Mouse (Mus musculus): ENCODE results near the gene Prpf4. TPM values are rescaled to one million over a fixed set of nuclear protein-coding genes. Genes with fewer than 3 reads are reported as not detected.

The Prpf4 gene
- total and polyA plus RNA-seq, 3 experiments: 18.1 to 33.7 (median 33.5) TPM

DNA sequence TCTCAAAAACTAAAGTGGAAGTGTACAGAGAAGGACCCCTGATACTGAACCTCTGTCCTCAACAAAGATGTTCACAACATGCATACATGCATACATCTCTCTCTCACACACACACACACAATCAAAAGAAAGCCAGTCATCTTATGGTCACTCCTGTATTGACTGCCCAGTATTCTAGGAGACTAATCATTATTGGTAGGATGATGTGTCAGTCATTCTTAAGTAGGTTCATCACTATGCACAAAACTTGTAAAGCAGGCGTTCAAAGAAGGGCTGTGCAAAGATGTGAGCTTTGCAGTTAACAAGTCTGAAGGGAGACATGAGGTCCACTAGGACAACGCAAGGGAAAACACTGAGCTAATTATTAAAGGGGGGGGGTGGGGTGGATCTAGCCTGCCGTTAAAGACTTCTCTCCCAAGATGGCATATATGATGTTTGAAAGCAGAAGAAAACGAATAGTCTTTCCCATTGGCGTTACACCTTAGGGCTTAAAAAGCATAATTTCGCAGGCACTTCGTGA lies 49.3 kb upstream of the Prpf4 start:
- peaks cover 0 to 20% of the 10 kb centered on the region in 2 experiments for H3K36me3 ChIP-seq (replicated peaks in 1 of 2; ENCODE audit: control insufficient read depth in 1 of 2, insufficient read depth in 1 of 2, low read length in 1 of 2)
- dilution Hi-C loops (cut with MboI; ENCODE audit: extremely low pct_ligation_motif_present, extremely low pct_unique_long_range_greater_than_20kb, low sequenced_read_pairs): no loop called here
- H3K4me2 ChIP-seq (ENCODE audit: insufficient read depth, low read depth, poor library complexity, severe bottlenecking): peak overlapping the region; percentile 98
- H3K79me2 ChIP-seq (replicated peaks; ENCODE audit: control insufficient read depth, extremely low read depth, insufficient read depth, poor library complexity, severe bottlenecking): peaks cover 44% of the 10 kb centered on the region
- peak overlapping the region; percentile 65 for H3K9ac ChIP-seq (ENCODE audit: insufficient read depth, low read depth)
- H3K27ac ChIP-seq (ENCODE audit: insufficient read depth, low read depth): peak overlapping the region; percentile 11; the same call in 1 of the 2 replicates
- in situ Hi-C loops (cut with MboI; ENCODE audit: low pct_ligation_motif_present, low pct_unique_long_range_greater_than_20kb, low sequenced_read_pairs): no loop called here
- no peaks in the 10 kb centered on the region for H3K27me3 ChIP-seq (replicated peaks)
- peaks cover 2 to 37% of the 10 kb centered on the region in 2 experiments; a peak in 2 of 4 replicates for H3K4me1 ChIP-seq (ENCODE audit: control insufficient read depth in 1 of 2, insufficient read depth in 2 of 2)
- H3K4me3 ChIP-seq (replicated peaks in 1 of 3; ENCODE audit: low read depth in 2 of 3, low read length in 2 of 3, poor library complexity in 1 of 3): peak overlapping the region; percentile 73 to 91 (median 86)
- peak; percentile 36 for DNase-seq (ENCODE audit: extremely low read depth)
- TF ChIP-seq CHD1 (IDR thresholded peaks at IDR 0.05; ENCODE audit: low read depth, low read length) (0 out of 2 replicates have a peak, but pooled peaks have one; percentile 27), USF2 (conservative IDR thresholded peaks at IDR 0.05; ENCODE audit: low read depth, low read length) (no peak), CHD2 (IDR thresholded peaks at IDR 0.05; ENCODE audit: low read length) (0 out of 2 replicates have a peak, but pooled peaks have one; percentile 30)
- H3K9me3 ChIP-seq (replicated peaks; ENCODE audit: low read length): no peaks in the 10 kb centered on the region

GRCm38 (mm10) chr4:62360088-62360804 lies 48.4 kb upstream of the Prpf4 start, which contains the start of the genes Fkbp15 and Slc31a1:
Gene Fkbp15, minus strand, starts transcription at chr4:62360548.
Gene Slc31a1, plus strand, starts transcription at chr4:62360727.
- peak within 1 kb of the TSS; percentile 86 to 98 (median 86) for H3K4me3 ChIP-seq (replicated peaks in 1 of 3; ENCODE audit: low read depth in 2 of 3, low read length in 2 of 3, poor library complexity in 1 of 3)
- DNase-seq (ENCODE audit: extremely low read depth): peak; percentile 99
- H3K79me2 ChIP-seq (replicated peaks; ENCODE audit: control insufficient read depth, extremely low read depth, insufficient read depth, poor library complexity, severe bottlenecking): peaks cover 44% of the 10 kb centered on the region
- dilution Hi-C loops (cut with MboI; ENCODE audit: extremely low pct_ligation_motif_present, extremely low pct_unique_long_range_greater_than_20kb, low sequenced_read_pairs) (no loop called here), in situ Hi-C loops (cut with MboI; ENCODE audit: low pct_ligation_motif_present, low pct_unique_long_range_greater_than_20kb, low sequenced_read_pairs) (no loop called here)
- H3K4me1 ChIP-seq (ENCODE audit: control insufficient read depth in 1 of 2, insufficient read depth in 2 of 2): peaks cover 2 to 37% of the 10 kb centered on the region in 2 experiments; a peak in 2 of 4 replicates
- peak within 1 kb of the TSS; percentile 98 for H3K4me2 ChIP-seq (ENCODE audit: insufficient read depth, low read depth, poor library complexity, severe bottlenecking)
- H3K9me3 ChIP-seq (replicated peaks; ENCODE audit: low read length): no peaks in the 10 kb centered on the region
- H3K9ac ChIP-seq (ENCODE audit: insufficient read depth, low read depth): peak within 1 kb of the TSS; percentile 78
- H3K36me3 ChIP-seq (replicated peaks in 1 of 2; ENCODE audit: control insufficient read depth in 1 of 2, insufficient read depth in 1 of 2, low read length in 1 of 2): peaks cover 0 to 17% of the 10 kb centered on the region in 2 experiments
- no peaks in the 10 kb centered on the region for H3K27me3 ChIP-seq (replicated peaks)
- H3K27ac ChIP-seq (ENCODE audit: insufficient read depth, low read depth): peak within 1 kb of the TSS; percentile 30; the same call in 1 of the 2 replicates
- TF ChIP-seq MAX (IDR thresholded peaks at IDR 0.05; ENCODE audit: low read length) (peak; percentile 44), KAT2A (IDR thresholded peaks at IDR 0.05; ENCODE audit: insufficient replicate concordance, low read length) (peak; percentile 83; the same call in 1 of the 2 replicates), JUND (conservative IDR thresholded peaks at IDR 0.05; ENCODE audit: low read depth, low read length) (no peak), MAFK (IDR thresholded peaks at IDR 0.05; ENCODE audit: insufficient replicate concordance, low read length) (no peak), RAD21 (IDR thresholded peaks at IDR 0.05; ENCODE audit: low read depth, low read length) (no peak), SMC3 (IDR thresholded peaks at IDR 0.05; ENCODE audit: low read depth, low read length) (no peak), MXI1 (IDR thresholded peaks at IDR 0.05; ENCODE audit: low read depth, low read length) (peak; percentile 93), UBTF (IDR thresholded peaks at IDR 0.05; ENCODE audit: low read depth, low read length) (no peak), POLR2AphosphoS2 (IDR thresholded peaks at IDR 0.05; ENCODE audit: low read depth, low read length) (peak; percentile 84), ZC3H11A (IDR thresholded peaks at IDR 0.05; ENCODE audit: low read depth, low read length) (no peak), NELFE (IDR thresholded peaks at IDR 0.05; ENCODE audit: low read depth, low read length) (peak; percentile 89), TCF12 (IDR thresholded peaks at IDR 0.05; ENCODE audit: low read depth, low read length) (peak; percentile 63), CTCF (conservative IDR thresholded peaks at IDR 0.05 in 1 of 2, IDR thresholded peaks at IDR 0.05 in 1 of 2; ENCODE audit: low read depth in 2 of 2, low read length in 2 of 2) (no peak), ZNF384 (IDR thresholded peaks at IDR 0.05; ENCODE audit: low read depth, low read length) (no peak), POLR2A (IDR thresholded peaks at IDR 0.05; ENCODE audit: low read depth, low read length) (peak; percentile 98), TBP (conservative IDR thresholded peaks at IDR 0.05; ENCODE audit: low read depth, low read length) (peak; percentile 88), ZKSCAN1 (IDR thresholded peaks at IDR 0.05; ENCODE audit: borderline replicate concordance, low read depth, low read length) (no peak), MEF2A (IDR thresholded peaks at IDR 0.05; ENCODE audit: borderline replicate concordance, low read depth, low read length) (peak; percentile 64; the same call in 1 of the 2 replicates), SIN3A (IDR thresholded peaks at IDR 0.05; ENCODE audit: low read length) (peak; percentile 98), RCOR1 (conservative IDR thresholded peaks at IDR 0.05; ENCODE audit: low read depth, low read length) (no peak), MYC (IDR thresholded peaks at IDR 0.05; ENCODE audit: low read depth, low read length) (peak; percentile 12; the same call in 1 of the 2 replicates), ETS1 (conservative IDR thresholded peaks at IDR 0.05; ENCODE audit: low read depth, low read length) (peak; percentile 48; the same call in 1 of the 2 replicates), ELF1 (IDR thresholded peaks at IDR 0.05; ENCODE audit: low read depth, low read length) (peak; percentile 91), HCFC1 (IDR thresholded peaks at IDR 0.05; ENCODE audit: low read depth, low read length) (peak; percentile 85), E2F4 (IDR thresholded peaks at IDR 0.05; ENCODE audit: insufficient replicate concordance, low read depth, low read length) (peak; percentile 86; the same call in 1 of the 2 replicates), GABPA (IDR thresholded peaks at IDR 0.05; ENCODE audit: insufficient replicate concordance, low read depth, low read length) (no peak), ZMIZ1 (IDR thresholded peaks at IDR 0.05; ENCODE audit: low read depth, low read length) (peak; percentile 88), MAZ (IDR thresholded peaks at IDR 0.05; ENCODE audit: low read depth, low read length) (peak; percentile 46; the same call in 1 of the 2 replicates)
